Mouse (Mus musculus): ENCODE data around the gene Ihh. TPM values are rescaled to one million over a fixed set of nuclear protein-coding genes. Genes with fewer than 3 reads are reported as not detected.

Ihh gene
- 0.17 and 0.60 TPM in 2 replicates for polyA plus RNA-seq (2012)

GRCm38 (mm10) chr1:74951556-74952210 is at the start of gene Ihh:
Ihh (minus strand) TSS chr1:74951672.

DNA sequence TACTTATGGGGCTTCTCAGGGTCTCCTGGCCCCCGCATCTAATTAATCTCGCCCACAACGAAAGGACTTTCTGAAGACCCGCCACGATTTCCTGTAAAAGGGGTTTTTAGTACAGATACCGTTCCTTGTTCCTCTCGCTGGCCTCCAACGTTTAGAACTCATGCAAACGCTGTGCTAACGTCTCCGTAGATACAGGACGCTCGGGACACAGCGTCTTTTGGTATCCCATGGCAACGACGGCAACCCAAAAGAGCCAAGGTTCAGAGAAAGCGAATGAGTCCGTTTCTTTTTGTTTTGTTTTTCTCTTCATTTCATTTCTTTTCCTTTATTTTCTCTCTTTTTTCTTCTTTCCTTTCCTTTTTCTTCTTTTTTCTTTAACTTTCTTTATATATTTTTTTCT is 16.1 kb downstream of the Ihh start, which contains the start of gene Cfap65:
Gene Cfap65 (minus strand): TSS at position 198 of the 400 bp plus-strand sequence.

Other genes with a start within 250 kb of the Ihh start
- gene Cyp27a1, start 238.1 kb downstream of the Ihh start, polyA plus RNA-seq (2012): 1.7 and 2.8 TPM in 2 replicates
- gene Prkag3, start 202.5 kb downstream of the Ihh start, polyA plus RNA-seq (2012): not detected in 2 replicates
- gene Wnt6, start 179.8 kb downstream of the Ihh start, polyA plus RNA-seq (2012): 0.91 and 1.3 TPM in 2 replicates
- gene Wnt10a, start 160.2 kb downstream of the Ihh start, polyA plus RNA-seq (2012): 0.17 and 1.3 TPM in 2 replicates
- gene Cdk5r2, start 96.7 kb downstream of the Ihh start, polyA plus RNA-seq (2012): 0.04 and 0.05 TPM in 2 replicates
- gene Fev, start 66.3 kb downstream of the Ihh start, polyA plus RNA-seq (2012): 0.65 TPM in 1 of 2 replicates, not detected in the other
- not detected in 2 replicates for gene Cryba2, start 58.5 kb downstream of the Ihh start, polyA plus RNA-seq (2012)
- gene Cfap65, start 16.1 kb downstream of the Ihh start, polyA plus RNA-seq (2012): 0.02 and 0.03 TPM in 2 replicates
- 0.23 and 0.86 TPM in 2 replicates for gene Nhej1, start 173.5 kb upstream of the Ihh start, polyA plus RNA-seq (2012)
- gene Slc23a3, start 182.2 kb upstream of the Ihh start, polyA plus RNA-seq (2012): 0.04 and 0.11 TPM in 2 replicates
- 46.0 and 48.0 TPM in 2 replicates for gene Cnppd1, start 191.0 kb upstream of the Ihh start, polyA plus RNA-seq (2012)
- 76.7 and 81.7 TPM in 2 replicates for gene Retreg2, start 191.1 kb upstream of the Ihh start, polyA plus RNA-seq (2012)
- 17.3 and 19.8 TPM in 2 replicates for gene Zfand2b, start 217.0 kb upstream of the Ihh start, polyA plus RNA-seq (2012)
- 2.1 and 2.5 TPM in 2 replicates for gene Abcb6, start 228.7 kb upstream of the Ihh start, polyA plus RNA-seq (2012)
- 9.1 and 10.4 TPM in 2 replicates for gene Ankzf1, start 240.5 kb upstream of the Ihh start, polyA plus RNA-seq (2012)
- 37.1 and 46.0 TPM in 2 replicates for gene Atg9a, start 240.5 kb upstream of the Ihh start, polyA plus RNA-seq (2012)

All from megakaryocyte-erythroid progenitor cell, adult 5 weeks (primary cell).